Mouse (Mus musculus): Measurements from ENCODE around the gene Gm21190. TPM values are rescaled to one million over a fixed set of nuclear protein-coding genes. Genes with fewer than 3 reads are reported as not detected.
A peak's percentile ranks its signal among the peaks of the same experiment; 100 is the strongest.
"Not testable (repeated sequence)": the region's sequence is repeated elsewhere in the genome, so short reads cannot be mapped to it uniquely, and the experiment has no call there.

Gene Gm21190
- total and polyA plus RNA-seq, 3 experiments = not detected

DNA sequence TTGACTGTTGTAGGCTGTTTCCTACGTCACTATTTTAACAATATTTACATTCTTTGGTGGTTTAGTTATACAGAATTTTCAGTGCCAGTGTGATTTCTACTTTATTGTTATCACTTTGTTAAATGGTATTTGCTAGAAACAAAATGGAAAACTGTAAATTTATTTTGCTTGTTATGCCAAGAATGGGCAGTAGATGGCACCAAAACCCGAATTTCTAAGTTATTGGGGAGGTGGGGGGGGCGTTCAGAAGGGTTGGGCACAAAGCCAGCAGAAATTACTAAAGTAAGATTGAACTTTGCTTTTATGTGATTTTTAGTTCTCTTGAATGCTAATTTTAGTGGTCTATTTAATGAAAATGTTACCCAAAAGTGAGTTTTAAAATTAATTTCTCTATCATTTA, 20.6 kb upstream of the Gm21190 start:
- H3K36me3 ChIP-seq (ENCODE audit: control insufficient read depth in 1 of 2, insufficient read depth in 2 of 2, low read length in 2 of 2); H3K4me3 ChIP-seq (ENCODE audit: control insufficient read depth in 1 of 2, insufficient read depth in 1 of 2, low read depth in 2 of 2, low read length in 2 of 2); H3K9me3 ChIP-seq (replicated peaks; ENCODE audit: insufficient read depth, low read length); H3K4me1 ChIP-seq (ENCODE audit: control insufficient read depth in 1 of 2, insufficient read depth in 2 of 2, low read length in 2 of 2); H3K27me3 ChIP-seq (ENCODE audit: control insufficient read depth in 1 of 2, insufficient read depth in 2 of 2, low read length in 2 of 2); H3K79me2 ChIP-seq (ENCODE audit: control insufficient read depth, insufficient read depth, low read length, poor library complexity); H3K9ac ChIP-seq (ENCODE audit: control insufficient read depth, low read depth, low read length, poor library complexity, severe bottlenecking); H3K27ac ChIP-seq (ENCODE audit: control insufficient read depth, low read depth, low read length): not testable (repeated sequence)
- TF ChIP-seq SMC3 (IDR thresholded peaks at IDR 0.05; ENCODE audit: low read depth, low read length) (0 out of 2 replicates have a peak, but pooled peaks have one; percentile 2), CTCF (IDR thresholded peaks at IDR 0.05 in 2 of 3, conservative IDR thresholded peaks at IDR 0.05 in 1 of 3; ENCODE audit: control insufficient read depth in 1 of 3, insufficient read depth in 1 of 3, low read depth in 2 of 3, low read length in 3 of 3, poor library complexity in 1 of 3, severe bottlenecking in 1 of 3) (peak in 2 of 3 experiments; percentile 24 to 28; a peak in 2 of 6 replicates)
- peak; percentile 11 for DNase-seq (ENCODE audit: low read depth, low spot score)

DNA sequence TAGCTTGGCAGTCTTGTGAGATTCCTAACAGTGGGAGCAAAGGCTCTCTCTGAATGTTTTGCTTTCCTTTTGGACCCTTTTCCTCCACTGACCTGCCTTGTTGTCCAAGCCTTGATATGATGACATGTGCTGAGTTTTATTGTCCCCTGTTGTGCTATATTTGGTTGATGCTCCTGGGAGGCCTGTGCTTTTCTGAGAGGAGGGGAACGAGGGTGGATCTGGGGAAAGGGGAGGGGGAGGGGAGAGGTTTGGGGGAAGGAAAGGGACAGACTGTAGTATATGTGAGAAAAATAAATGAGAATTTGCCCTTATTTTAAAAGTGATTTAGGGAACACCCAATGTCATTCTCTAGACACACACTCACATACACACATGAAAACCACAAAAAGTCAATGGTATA, 20.1 kb upstream of the Gm21190 start:
- not testable (repeated sequence) for H3K9ac ChIP-seq (ENCODE audit: control insufficient read depth, low read depth, low read length, poor library complexity, severe bottlenecking); DNase-seq (ENCODE audit: low read depth, low spot score); H3K27ac ChIP-seq (ENCODE audit: control insufficient read depth, low read depth, low read length); H3K36me3 ChIP-seq (ENCODE audit: control insufficient read depth in 1 of 2, insufficient read depth in 2 of 2, low read length in 2 of 2); H3K4me1 ChIP-seq (ENCODE audit: control insufficient read depth in 1 of 2, insufficient read depth in 2 of 2, low read length in 2 of 2); H3K79me2 ChIP-seq (ENCODE audit: control insufficient read depth, insufficient read depth, low read length, poor library complexity); H3K9me3 ChIP-seq (replicated peaks; ENCODE audit: insufficient read depth, low read length); H3K4me3 ChIP-seq (ENCODE audit: control insufficient read depth in 1 of 2, insufficient read depth in 1 of 2, low read depth in 2 of 2, low read length in 2 of 2); H3K27me3 ChIP-seq (ENCODE audit: control insufficient read depth in 1 of 2, insufficient read depth in 2 of 2, low read length in 2 of 2)

- not testable (repeated sequence) for H3K27ac ChIP-seq (ENCODE audit: control insufficient read depth, low read depth, low read length); H3K9me3 ChIP-seq (replicated peaks; ENCODE audit: insufficient read depth, low read length); H3K9ac ChIP-seq (ENCODE audit: control insufficient read depth, low read depth, low read length, poor library complexity, severe bottlenecking); H3K36me3 ChIP-seq (ENCODE audit: control insufficient read depth in 1 of 2, insufficient read depth in 2 of 2, low read length in 2 of 2); H3K79me2 ChIP-seq (ENCODE audit: control insufficient read depth, insufficient read depth, low read length, poor library complexity); H3K27me3 ChIP-seq (ENCODE audit: control insufficient read depth in 1 of 2, insufficient read depth in 2 of 2, low read length in 2 of 2); H3K4me3 ChIP-seq (ENCODE audit: control insufficient read depth in 1 of 2, insufficient read depth in 1 of 2, low read depth in 2 of 2, low read length in 2 of 2); H3K4me1 ChIP-seq (ENCODE audit: control insufficient read depth in 1 of 2, insufficient read depth in 2 of 2, low read length in 2 of 2); DNase-seq (ENCODE audit: low read depth, low spot score)
Observed at GRCm38 (mm10) chr5:15548642-15549041, 19.6 kb upstream of the Gm21190 start.

GRCm38 (mm10) chr5:15522470-15522869, 6.6 kb downstream of the Gm21190 start:
- H3K79me2 ChIP-seq (ENCODE audit: control insufficient read depth, insufficient read depth, low read length, poor library complexity); H3K9ac ChIP-seq (ENCODE audit: control insufficient read depth, low read depth, low read length, poor library complexity, severe bottlenecking); H3K9me3 ChIP-seq (replicated peaks; ENCODE audit: insufficient read depth, low read length); H3K4me1 ChIP-seq (ENCODE audit: control insufficient read depth in 1 of 2, insufficient read depth in 2 of 2, low read length in 2 of 2); H3K27me3 ChIP-seq (ENCODE audit: control insufficient read depth in 1 of 2, insufficient read depth in 2 of 2, low read length in 2 of 2); H3K27ac ChIP-seq (ENCODE audit: control insufficient read depth, low read depth, low read length); H3K4me3 ChIP-seq (ENCODE audit: control insufficient read depth in 1 of 2, insufficient read depth in 1 of 2, low read depth in 2 of 2, low read length in 2 of 2); H3K36me3 ChIP-seq (ENCODE audit: control insufficient read depth in 1 of 2, insufficient read depth in 2 of 2, low read length in 2 of 2); DNase-seq (ENCODE audit: low read depth, low spot score): not testable (repeated sequence)

DNA sequence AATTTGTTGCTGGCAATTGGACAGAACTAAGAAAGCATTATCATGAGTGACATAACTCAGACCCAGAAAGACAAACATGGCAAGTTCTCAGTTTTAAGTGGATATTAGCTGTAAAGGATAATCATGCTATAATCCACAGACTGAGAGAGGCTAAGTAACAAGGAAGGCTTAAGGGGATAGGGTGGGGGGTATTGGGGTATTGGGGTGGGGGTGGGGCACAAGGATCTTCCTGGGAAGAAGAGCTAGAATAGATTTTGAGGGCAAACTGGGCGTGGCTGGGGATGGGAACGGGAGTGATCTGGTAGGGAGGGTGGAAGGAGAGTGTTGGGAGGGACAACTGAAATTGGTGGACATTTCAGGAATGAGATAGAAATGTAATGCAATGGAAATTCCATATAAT, 7.0 kb downstream of the Gm21190 start:
- DNase-seq (ENCODE audit: low read depth, low spot score); H3K9ac ChIP-seq (ENCODE audit: control insufficient read depth, low read depth, low read length, poor library complexity, severe bottlenecking); H3K27me3 ChIP-seq (ENCODE audit: control insufficient read depth in 1 of 2, insufficient read depth in 2 of 2, low read length in 2 of 2); H3K36me3 ChIP-seq (ENCODE audit: control insufficient read depth in 1 of 2, insufficient read depth in 2 of 2, low read length in 2 of 2); H3K27ac ChIP-seq (ENCODE audit: control insufficient read depth, low read depth, low read length); H3K9me3 ChIP-seq (replicated peaks; ENCODE audit: insufficient read depth, low read length); H3K4me1 ChIP-seq (ENCODE audit: control insufficient read depth in 1 of 2, insufficient read depth in 2 of 2, low read length in 2 of 2); H3K79me2 ChIP-seq (ENCODE audit: control insufficient read depth, insufficient read depth, low read length, poor library complexity); H3K4me3 ChIP-seq (ENCODE audit: control insufficient read depth in 1 of 2, insufficient read depth in 1 of 2, low read depth in 2 of 2, low read length in 2 of 2): not testable (repeated sequence)
